Mouse (Mus musculus) hindbrain, embryonic 13.5 days (tissue): ENCODE measurements around the gene Myo1e. TPM values are rescaled to one million over a fixed set of nuclear protein-coding genes. Genes with fewer than 3 reads are reported as not detected.
A peak's percentile ranks its signal among the peaks of the same experiment; 100 is the strongest.

ENCODE experiments used
- ATAC-seq: fragments of 200-750 bp; cut with Nextera tagmentation; 2 replicates; pipeline ENCODE4 v1.8.0; 2017; ENCODE audit warnings: moderate TSS enrichment; ENCODE audit not compliant: low FRiP score
- H3K27ac ChIP-seq: fragments of 300-500 bp; sonication (generic); 2 replicates; pipeline ENCODE4 v1.5.1; 2015; ENCODE audit warnings: inconsistent platforms, mild to moderate bottlenecking, moderate library complexity
- H3K27me3 ChIP-seq: fragments of 300-500 bp; sonication (generic); 2 replicates; pipeline ENCODE4 v1.6.1; 2015; ENCODE audit warnings: mild to moderate bottlenecking, inconsistent platforms
- H3K36me3 ChIP-seq: fragments of 300-500 bp; sonication (generic); 2 replicates; pipeline ENCODE4 v1.6.1; 2015; ENCODE audit warnings: mild to moderate bottlenecking, inconsistent platforms
- H3K4me1 ChIP-seq: fragments of 300-500 bp; sonication (generic); replicated peaks from 2 replicates; pipeline ENCODE4 v1.6.1; 2015; ENCODE audit warnings: inconsistent platforms
- H3K4me2 ChIP-seq: fragments of 300-500 bp; sonication (generic); 2 replicates; pipeline ENCODE4 v1.6.1; 2015; ENCODE audit warnings: inconsistent platforms, mild to moderate bottlenecking, moderate library complexity
- H3K4me3 ChIP-seq: fragments of 300-500 bp; sonication (generic); 2 replicates; pipeline ENCODE4 v1.5.1; 2015; ENCODE audit warnings: mild to moderate bottlenecking, inconsistent platforms
- H3K9ac ChIP-seq: fragments of 300-500 bp; sonication (generic); 2 replicates; pipeline ENCODE4 v1.6.1; 2015; ENCODE audit warnings: mild to moderate bottlenecking, inconsistent platforms
- H3K9me3 ChIP-seq: fragments of 300-500 bp; sonication (generic); 2 replicates; pipeline ENCODE4 v1.6.1; 2016; ENCODE audit warnings: inconsistent platforms
- WGBS: fragments of 180-500 bp; shearing (Covaris S2); methylation state at CpG from one replicate; pipeline ENCODE4 v1.1.7; 2015; 5-methylcytosine and 5-hydroxymethylcytosine counted together
- polyA plus RNA-seq: library from polyadenylated mRNA; unstranded; fragments of >200 nt; fragmentation: Nextera tagmentation; extraction: Ambion mirVana; gene quantifications from 2 replicates; pipeline ENCODE4 v1.2.1, GENCODE M21; 2015

Myo1e gene
- polyA plus RNA-seq, 1 experiment from 2014 or later = 9.2 TPM

DNA sequence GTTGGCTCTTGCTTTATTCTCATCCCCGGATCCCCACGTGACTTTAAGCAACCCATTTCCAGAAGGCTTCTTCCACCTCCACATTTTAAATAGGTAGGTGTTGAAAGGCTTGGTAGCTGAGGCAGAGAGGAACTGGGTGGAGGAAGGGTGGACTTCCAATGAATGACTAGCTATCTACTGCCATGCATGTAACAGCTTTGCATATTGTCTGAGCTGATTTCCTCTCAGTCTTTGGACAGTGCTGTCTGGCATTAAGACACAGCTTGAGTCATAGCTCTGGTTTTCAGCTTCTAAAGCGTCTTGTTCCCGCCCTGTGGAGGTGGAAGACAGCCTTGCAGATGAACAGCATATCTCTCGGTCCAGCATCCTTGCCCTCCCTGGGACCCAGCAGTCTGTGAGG lies 54.5 kb downstream of the Myo1e start:
- Histone ChIP-seq H3K36me3 (no peaks in the 10 kb centered on the region), H3K27ac (no peak overlapping the region), H3K4me1 (peaks cover 32% of the 10 kb centered on the region), H3K4me2 (no peak overlapping the region), H3K4me3 (no peak overlapping the region), H3K27me3 (no peaks in the 10 kb centered on the region), H3K9ac (no peak overlapping the region), H3K9me3 (no peaks in the 10 kb centered on the region)
- 74% methylated on average over 5 of the region's 5 CpGs for WGBS
- no peak for ATAC-seq

- Histone ChIP-seq H3K9me3 (no peaks in the 10 kb centered on the region), H3K27ac (no peak overlapping the region), H3K36me3 (no peaks in the 10 kb centered on the region), H3K9ac (no peak overlapping the region), H3K4me3 (no peak overlapping the region), H3K4me1 (peaks cover 23% of the 10 kb centered on the region), H3K4me2 (no peak overlapping the region), H3K27me3 (no peaks in the 10 kb centered on the region)
- no peak for ATAC-seq
- WGBS = 64% methylated on average over 8 of the region's 8 CpGs
These were observed 56.0 kb downstream of the Myo1e start for GRCm38 (mm10) chr9:70263134-70263533.

- WGBS = 56% methylated on average over 7 of the region's 7 CpGs
- H3K27ac ChIP-seq = no peak overlapping the region
These were observed 56.6 kb downstream of the Myo1e start for GRCm38 (mm10) chr9:70263735-70264134.

GRCm38 (mm10) chr9:70265513-70265912 lies 58.4 kb downstream of the Myo1e start:
- Histone ChIP-seq H3K9ac (no peak overlapping the region), H3K4me1 (peaks cover 32% of the 10 kb centered on the region), H3K9me3 (no peaks in the 10 kb centered on the region), H3K4me2 (no peak overlapping the region), H3K27me3 (no peaks in the 10 kb centered on the region), H3K4me3 (no peak overlapping the region), H3K36me3 (no peaks in the 10 kb centered on the region), H3K27ac (no peak overlapping the region)
- WGBS = 88% methylated on average over 5 of the region's 5 CpGs
- no peak for ATAC-seq

More at GRCm38 (mm10) chr9:70263735-70264134, 56.6 kb downstream of the Myo1e start:
- H3K27me3 ChIP-seq = no peaks in the 10 kb centered on the region
- no peak for ATAC-seq
- no peaks in the 10 kb centered on the region for H3K9me3 ChIP-seq
- no peak overlapping the region for H3K4me3 ChIP-seq
- no peak overlapping the region for H3K4me2 ChIP-seq
- no peak overlapping the region for H3K9ac ChIP-seq
- H3K4me1 ChIP-seq = peaks cover 23% of the 10 kb centered on the region
- no peaks in the 10 kb centered on the region for H3K36me3 ChIP-seq

DNA sequence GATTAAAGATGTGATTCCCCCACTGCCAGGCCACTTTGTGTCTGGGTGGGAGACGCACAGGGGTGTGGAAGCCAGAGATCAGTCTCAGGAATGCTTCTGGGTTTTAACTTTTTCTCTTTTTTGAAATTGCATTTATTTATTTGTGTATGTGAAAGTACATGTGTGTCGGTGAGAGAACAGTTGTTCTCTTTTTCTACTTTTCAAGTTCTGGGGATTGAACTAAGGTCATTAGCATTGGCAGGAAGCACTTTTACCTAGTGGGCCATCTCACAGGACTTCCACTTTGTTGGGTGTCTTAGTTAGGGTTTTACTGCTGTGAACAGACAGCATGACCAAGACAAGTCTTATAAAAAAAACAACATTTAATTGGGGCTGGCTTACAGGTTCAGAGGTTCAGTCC lies 59.0 kb downstream of the Myo1e start:
- ATAC-seq = no peak
- Histone ChIP-seq H3K36me3 (no peaks in the 10 kb centered on the region), H3K9me3 (no peaks in the 10 kb centered on the region), H3K4me1 (peaks cover 32% of the 10 kb centered on the region), H3K27me3 (no peaks in the 10 kb centered on the region), H3K4me3 (no peak overlapping the region), H3K9ac (no peak overlapping the region), H3K27ac (no peak overlapping the region), H3K4me2 (no peak overlapping the region)
- 90% methylated on average over 2 of the region's 2 CpGs for WGBS

GRCm38 (mm10) chr9:70267108-70267507 lies 60.0 kb downstream of the Myo1e start:
- no peaks in the 10 kb centered on the region for H3K36me3 ChIP-seq
- H3K27me3 ChIP-seq = no peaks in the 10 kb centered on the region
- H3K9ac ChIP-seq = no peak overlapping the region
- peaks cover 25% of the 10 kb centered on the region for H3K4me1 ChIP-seq
- no peak overlapping the region for H3K4me2 ChIP-seq
- no peak overlapping the region for H3K27ac ChIP-seq
- ATAC-seq = no peak
- WGBS = 88% methylated on average over 5 of the region's 5 CpGs
- H3K9me3 ChIP-seq = no peaks in the 10 kb centered on the region
- H3K4me3 ChIP-seq = no peak overlapping the region

DNA sequence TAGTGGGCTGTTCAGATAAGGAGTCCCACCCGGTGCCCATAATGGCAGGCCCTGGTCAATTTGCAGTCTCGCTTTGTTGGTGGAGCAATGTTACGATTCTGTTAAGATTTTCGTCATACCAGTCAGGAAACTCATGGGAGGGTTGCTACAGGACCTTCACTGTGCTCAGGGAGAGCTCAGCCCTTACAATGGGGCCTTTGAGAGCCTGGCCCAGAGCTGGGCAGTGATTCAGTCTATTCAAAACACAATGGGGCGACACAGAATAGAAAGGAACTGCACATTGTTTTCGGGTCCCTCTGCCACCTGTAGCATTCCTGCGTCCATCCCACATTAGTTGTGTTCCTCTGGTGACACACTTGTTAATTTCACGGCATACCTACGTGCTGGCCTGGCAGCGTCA lies 62.2 kb downstream of the Myo1e start:
- H3K27me3 ChIP-seq = no peaks in the 10 kb centered on the region
- peaks cover 8% of the 10 kb centered on the region; the same call in 1 of the 2 replicates for H3K4me1 ChIP-seq
- no peak overlapping the region for H3K4me2 ChIP-seq
- H3K27ac ChIP-seq = 0 out of 2 replicates have a peak overlapping the region, but pooled peaks have one; percentile 23
- no peaks in the 10 kb centered on the region for H3K9me3 ChIP-seq
- ATAC-seq = no peak
- H3K36me3 ChIP-seq = no peaks in the 10 kb centered on the region
- no peak overlapping the region for H3K9ac ChIP-seq
- no peak overlapping the region for H3K4me3 ChIP-seq
- WGBS = 23% methylated on average over 10 of the region's 10 CpGs

- Histone ChIP-seq H3K4me2 (no peak overlapping the region), H3K4me1 (peaks cover 8% of the 10 kb centered on the region; the same call in 1 of the 2 replicates), H3K27me3 (no peaks in the 10 kb centered on the region), H3K9ac (no peak overlapping the region), H3K36me3 (no peaks in the 10 kb centered on the region), H3K27ac (no peak overlapping the region), H3K9me3 (no peaks in the 10 kb centered on the region), H3K4me3 (no peak overlapping the region)
- WGBS = 89% methylated on average over 4 of the region's 4 CpGs
- ATAC-seq = no peak
These were observed 63.3 kb downstream of the Myo1e start for GRCm38 (mm10) chr9:70270468-70270867.

GRCm38 (mm10) chr9:70271137-70271536 lies 64.0 kb downstream of the Myo1e start:
- H3K4me2 ChIP-seq = no peak overlapping the region
- 74% methylated on average over 7 of the region's 7 CpGs for WGBS
- no peak for ATAC-seq
- no peaks in the 10 kb centered on the region for H3K27me3 ChIP-seq
- no peak overlapping the region for H3K4me3 ChIP-seq
- H3K27ac ChIP-seq = no peak overlapping the region
- no peaks in the 10 kb centered on the region for H3K36me3 ChIP-seq
- H3K9me3 ChIP-seq = no peaks in the 10 kb centered on the region
- H3K4me1 ChIP-seq = peaks cover 8% of the 10 kb centered on the region; the same call in 1 of the 2 replicates
- no peak overlapping the region for H3K9ac ChIP-seq

DNA sequence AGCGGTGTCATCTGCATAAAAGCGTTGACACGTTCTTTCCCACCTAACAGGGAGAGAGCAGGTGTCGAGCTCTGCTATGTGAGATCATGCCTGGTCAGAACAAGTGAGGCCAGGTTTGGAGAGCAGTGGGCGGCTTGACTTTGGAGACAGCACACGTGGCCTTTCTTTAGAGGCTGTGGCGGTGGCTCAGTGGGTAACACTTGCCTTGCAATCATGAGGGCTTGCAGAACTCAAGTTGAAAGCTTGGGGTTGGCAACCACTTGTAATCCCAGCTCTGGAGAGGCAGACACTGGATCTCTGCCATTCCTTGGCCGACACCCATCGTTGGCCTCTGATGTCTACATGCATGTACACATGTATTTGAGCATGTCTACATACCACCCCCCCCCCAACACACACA lies 64.5 kb downstream of the Myo1e start:
- ATAC-seq = no peak
- 96% methylated on average over 9 of the region's 9 CpGs for WGBS
- H3K27ac ChIP-seq = no peak overlapping the region

DNA sequence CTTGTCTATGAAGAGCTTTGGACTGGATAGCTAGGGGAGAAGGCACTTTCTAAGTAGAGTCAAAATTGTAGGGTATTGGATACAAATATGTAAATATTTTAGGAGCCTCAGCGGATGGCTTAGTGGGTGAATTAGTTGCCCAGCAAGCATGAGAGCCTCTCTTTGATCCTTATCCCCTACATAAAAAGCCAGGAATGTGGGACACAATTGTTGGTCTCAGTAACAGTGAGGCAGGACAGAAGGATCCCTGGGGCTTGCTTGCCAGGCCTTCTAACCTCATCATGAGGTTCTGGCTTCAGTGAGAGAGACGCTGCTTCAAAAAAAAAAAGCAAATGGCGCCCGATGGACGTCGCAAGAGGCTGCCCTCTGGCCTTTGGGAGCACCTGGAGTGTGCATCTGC lies 66.9 kb downstream of the Myo1e start:
- H3K4me1 ChIP-seq = peaks cover 7% of the 10 kb centered on the region; the same call in 1 of the 2 replicates
- ATAC-seq = no peak
- H3K9ac ChIP-seq = no peak overlapping the region
- no peaks in the 10 kb centered on the region for H3K27me3 ChIP-seq
- no peaks in the 10 kb centered on the region for H3K9me3 ChIP-seq
- 86% methylated on average over 6 of the region's 6 CpGs for WGBS
- H3K4me3 ChIP-seq = no peak overlapping the region
- H3K4me2 ChIP-seq = no peak overlapping the region
- H3K36me3 ChIP-seq = no peaks in the 10 kb centered on the region
- H3K27ac ChIP-seq = no peak overlapping the region

More for the DNA sequence above, 64.5 kb downstream of the Myo1e start:
- H3K4me1 ChIP-seq = peaks cover 8% of the 10 kb centered on the region; the same call in 1 of the 2 replicates
- no peak overlapping the region for H3K9ac ChIP-seq
- H3K27me3 ChIP-seq = no peaks in the 10 kb centered on the region
- H3K4me2 ChIP-seq = no peak overlapping the region
- no peaks in the 10 kb centered on the region for H3K36me3 ChIP-seq
- no peaks in the 10 kb centered on the region for H3K9me3 ChIP-seq
- no peak overlapping the region for H3K4me3 ChIP-seq

DNA sequence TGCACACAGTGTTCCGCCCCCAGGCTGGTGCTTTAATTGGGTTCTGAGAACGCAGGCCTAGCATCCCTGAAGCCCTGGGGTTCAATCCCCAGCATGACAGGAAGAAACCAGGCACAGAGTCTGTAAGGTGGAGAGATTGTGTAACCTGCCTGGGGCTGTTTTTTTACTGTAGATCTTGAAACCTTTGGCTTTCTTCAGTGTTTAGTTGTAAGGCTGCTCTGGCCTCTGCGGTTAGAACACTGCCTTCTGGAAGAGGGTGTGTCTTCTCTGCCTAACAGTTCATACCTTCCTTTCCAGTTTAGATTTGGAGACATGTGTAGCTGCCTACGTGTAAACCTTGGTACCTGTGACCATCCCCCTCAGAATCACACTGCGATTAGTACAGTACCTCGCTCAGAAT lies 67.3 kb downstream of the Myo1e start:
- Histone ChIP-seq H3K4me1 (peaks cover 3% of the 10 kb centered on the region; the same call in 1 of the 2 replicates), H3K36me3 (no peaks in the 10 kb centered on the region), H3K27me3 (no peaks in the 10 kb centered on the region), H3K9me3 (no peaks in the 10 kb centered on the region), H3K4me2 (no peak overlapping the region), H3K9ac (no peak overlapping the region), H3K27ac (no peak overlapping the region), H3K4me3 (no peak overlapping the region)
- no peak for ATAC-seq
- 95% methylated on average over 6 of the region's 6 CpGs for WGBS

DNA sequence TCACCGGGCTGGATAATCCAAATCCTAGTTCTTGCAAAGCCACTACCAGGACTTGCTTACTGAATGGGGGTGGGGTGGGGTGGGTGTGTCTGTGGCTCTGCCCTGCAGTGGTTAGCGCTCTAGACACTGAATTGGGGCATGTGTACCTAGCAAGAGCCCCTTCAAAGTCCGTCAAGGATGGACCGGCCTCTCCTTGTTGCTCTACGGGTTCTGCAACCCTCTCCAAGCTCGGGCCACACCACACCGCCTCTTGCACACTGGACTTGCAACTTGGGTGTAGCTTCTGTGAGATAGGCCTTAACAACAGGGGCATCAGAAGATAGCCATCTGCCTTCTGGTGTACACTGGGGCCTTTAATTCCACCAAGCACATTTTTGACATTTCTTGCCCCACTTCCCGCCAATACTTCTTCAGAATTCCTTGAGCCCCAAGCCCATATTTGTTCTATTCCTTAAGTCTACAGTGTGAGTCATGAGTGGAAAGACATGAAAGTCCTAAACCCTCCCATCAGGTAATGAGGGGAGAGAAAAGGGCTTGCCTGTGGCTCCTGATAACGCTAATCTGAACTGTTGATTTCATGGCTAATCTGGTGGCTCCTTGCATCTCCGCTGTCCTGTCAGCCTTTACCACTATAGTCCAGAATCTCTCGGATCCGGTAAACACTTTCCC lies 67.9 kb downstream of the Myo1e start:
- Histone ChIP-seq H3K4me3 (no peak overlapping the region), H3K27ac (no peak overlapping the region), H3K9me3 (no peaks in the 10 kb centered on the region), H3K27me3 (no peaks in the 10 kb centered on the region), H3K4me2 (no peak overlapping the region), H3K36me3 (no peaks in the 10 kb centered on the region), H3K4me1 (no peaks in the 10 kb centered on the region), H3K9ac (no peak overlapping the region)
- 96% methylated on average over 12 of the region's 12 CpGs for WGBS
- ATAC-seq = no peak
